Mouse (Mus musculus) adrenal gland, adult (tissue): ENCODE data around the gene Mtx1.
A peak's percentile ranks its signal among the peaks of the same experiment; 100 is the strongest.

Experiments
- DNase-seq, 2 experiments: peaks; one replicate each; pipeline ENCODE4 v3.0.0; 2022 to 2023; ENCODE audit warnings: low spot score in 1 of 2; ENCODE audit not compliant: inconsistent age in 2 of 2

Mtx1 gene

GRCm38 (mm10) chr3:89215853-89216252 is 11.0 kb downstream of the Mtx1 start:
- DNase-seq: peak; percentile 77 to 93

- no peak for DNase-seq
These were observed 12.0 kb downstream of the Mtx1 start, which contains the start of gene Thbs3 for GRCm38 (mm10) chr3:89214681-89215411. TSS of gene Thbs3 (plus strand) at chr3:89215180.

GRCm38 (mm10) chr3:89213803-89214530 is 12.9 kb downstream of the Mtx1 start:
- peak; percentile 94 to 97 for DNase-seq

GRCm38 (mm10) chr3:89210731-89211130 is 16.2 kb downstream of the Mtx1 start:
- DNase-seq: no peak

- no peak for DNase-seq
These were observed 16.7 kb downstream of the Mtx1 start for GRCm38 (mm10) chr3:89210162-89210561.

GRCm38 (mm10) chr3:89209731-89210130 is 17.2 kb downstream of the Mtx1 start:
- no peak for DNase-seq

- DNase-seq: no peak
These were observed 18.2 kb downstream of the Mtx1 start for GRCm38 (mm10) chr3:89208736-89209135.

GRCm38 (mm10) chr3:89208075-89208657 is 18.7 kb downstream of the Mtx1 start:
- no peak for DNase-seq

GRCm38 (mm10) chr3:89206695-89207094 is 20.2 kb downstream of the Mtx1 start:
- DNase-seq: no peak

GRCm38 (mm10) chr3:89206079-89206478 is 20.8 kb downstream of the Mtx1 start:
- no peak for DNase-seq

- no peak for DNase-seq
These were observed 23.8 kb downstream of the Mtx1 start for GRCm38 (mm10) chr3:89203142-89203514.

- DNase-seq: peak; percentile 87 to 97
These were observed 24.4 kb downstream of the Mtx1 start, which contains the start of gene Gba for GRCm38 (mm10) chr3:89202253-89203141. TSS of gene Gba (plus strand) at chr3:89202928.

- DNase-seq: no peak
These were observed 27.0 kb downstream of the Mtx1 start for GRCm38 (mm10) chr3:89199839-89200238.

- peak; percentile 90 to 96 for DNase-seq
These were observed 30.7 kb downstream of the Mtx1 start for GRCm38 (mm10) chr3:89195979-89196877.

GRCm38 (mm10) chr3:89193853-89194252 is 33.0 kb downstream of the Mtx1 start:
- peak in 1 of 2 experiments; percentile 67 for DNase-seq

- DNase-seq: no peak
These were observed 33.5 kb downstream of the Mtx1 start for GRCm38 (mm10) chr3:89193351-89193750.

- DNase-seq: no peak
These were observed 36.5 kb downstream of the Mtx1 start for GRCm38 (mm10) chr3:89190436-89190835.

- no peak for DNase-seq
These were observed 38.4 kb downstream of the Mtx1 start for GRCm38 (mm10) chr3:89188478-89188875.

- no peak for DNase-seq
These were observed 39.0 kb downstream of the Mtx1 start for GRCm38 (mm10) chr3:89187690-89188477.
